Mouse (Mus musculus): ENCODE measurements around the gene Car10. TPM values are rescaled to one million over a fixed set of nuclear protein-coding genes. Genes with fewer than 3 reads are reported as not detected.
A peak's percentile ranks its signal among the peaks of the same experiment; 100 is the strongest.

The Car10 gene
- polyA plus RNA-seq, 1 experiment from 2014 or later = 0.04 TPM

DNA sequence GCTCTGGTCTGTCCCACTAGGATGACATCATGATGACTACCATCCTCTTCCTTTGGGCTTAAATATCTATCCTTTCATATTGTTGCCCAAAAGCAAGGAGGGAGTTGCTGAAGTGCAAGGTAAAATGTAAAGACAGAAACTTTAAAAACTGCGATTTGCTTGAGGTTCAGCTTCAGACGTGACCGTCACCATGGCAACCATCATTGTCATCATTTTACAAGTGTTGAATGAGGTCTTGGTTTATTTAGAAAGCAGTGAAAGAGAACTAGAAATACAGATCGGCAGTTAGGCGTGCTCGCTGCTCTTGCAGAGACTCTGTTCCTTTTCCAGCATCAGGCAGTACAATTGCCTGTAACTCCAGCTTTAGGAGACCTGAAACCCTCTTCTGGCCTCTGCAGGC, 400.1 kb downstream of the Car10 start:
- H3K27me3 ChIP-seq (replicated peaks; ENCODE audit: control insufficient read depth, insufficient read depth, low read length) = no peaks in the 10 kb centered on the region
- H3K9ac ChIP-seq (ENCODE audit: low read depth, low read length) = no peak overlapping the region
- H3K4me2 ChIP-seq (ENCODE audit: low read depth, low read length) = no peak overlapping the region
- H3K27ac ChIP-seq (ENCODE audit: low read length) = no peak overlapping the region
- no peaks in the 10 kb centered on the region for H3K9me3 ChIP-seq (ENCODE audit: control insufficient read depth, low read length)
- 70% methylated on average over 6 of the region's 6 CpGs for WGBS
- H3K4me3 ChIP-seq (ENCODE audit: low read length) = no peak overlapping the region
- no peaks in the 10 kb centered on the region for H3K36me3 ChIP-seq (ENCODE audit: control insufficient read depth, insufficient read depth, low read length)
- no peaks in the 10 kb centered on the region for H3K4me1 ChIP-seq (ENCODE audit: control insufficient read depth, insufficient read depth, low read length)
- no peak for ATAC-seq

- H3K27ac ChIP-seq (ENCODE audit: low read length) = no peak overlapping the region
- no peak overlapping the region for H3K9ac ChIP-seq (ENCODE audit: low read depth, low read length)
- no peaks in the 10 kb centered on the region for H3K4me1 ChIP-seq (ENCODE audit: control insufficient read depth, insufficient read depth, low read length)
- no peaks in the 10 kb centered on the region for H3K9me3 ChIP-seq (ENCODE audit: control insufficient read depth, low read length)
- H3K36me3 ChIP-seq (ENCODE audit: control insufficient read depth, insufficient read depth, low read length) = no peaks in the 10 kb centered on the region
- H3K4me2 ChIP-seq (ENCODE audit: low read depth, low read length) = no peak overlapping the region
- peak; percentile 64 for ATAC-seq
- WGBS = 19% methylated on average over 4 of the region's 4 CpGs
- H3K4me3 ChIP-seq (ENCODE audit: low read length) = no peak overlapping the region
- no peaks in the 10 kb centered on the region for H3K27me3 ChIP-seq (replicated peaks; ENCODE audit: control insufficient read depth, insufficient read depth, low read length)
These were observed 402.6 kb downstream of the Car10 start for GRCm38 (mm10) chr11:93500442-93500841.

DNA sequence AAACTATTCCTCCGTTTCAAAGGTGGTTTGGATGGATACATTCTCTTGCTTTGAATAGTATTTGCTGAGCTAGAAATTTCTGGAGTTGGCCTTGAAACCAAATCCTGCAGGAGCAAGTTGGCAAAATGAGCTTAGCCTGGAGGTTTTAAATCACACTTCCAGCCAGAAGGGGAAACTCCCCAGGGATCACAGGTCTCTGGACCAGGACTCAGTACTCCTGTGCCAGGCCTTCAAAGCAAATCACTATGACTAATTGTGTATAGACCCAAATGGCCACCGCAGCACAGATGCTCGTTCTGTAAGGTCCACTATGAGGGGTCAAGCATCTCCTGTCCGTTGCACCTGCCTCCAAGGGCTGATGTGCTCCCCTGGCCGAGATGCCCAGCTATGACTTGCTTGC, 403.8 kb downstream of the Car10 start:
- Histone ChIP-seq H3K27ac (ENCODE audit: low read length) (no peak overlapping the region), H3K27me3 (replicated peaks; ENCODE audit: control insufficient read depth, insufficient read depth, low read length) (no peaks in the 10 kb centered on the region), H3K4me3 (ENCODE audit: low read length) (no peak overlapping the region), H3K4me2 (ENCODE audit: low read depth, low read length) (no peak overlapping the region), H3K9ac (ENCODE audit: low read depth, low read length) (no peak overlapping the region), H3K9me3 (ENCODE audit: control insufficient read depth, low read length) (no peaks in the 10 kb centered on the region), H3K36me3 (ENCODE audit: control insufficient read depth, insufficient read depth, low read length) (no peaks in the 10 kb centered on the region), H3K4me1 (ENCODE audit: control insufficient read depth, insufficient read depth, low read length) (no peaks in the 10 kb centered on the region)
- WGBS = 76% methylated on average over 5 of the region's 5 CpGs
- no peak for ATAC-seq

DNA sequence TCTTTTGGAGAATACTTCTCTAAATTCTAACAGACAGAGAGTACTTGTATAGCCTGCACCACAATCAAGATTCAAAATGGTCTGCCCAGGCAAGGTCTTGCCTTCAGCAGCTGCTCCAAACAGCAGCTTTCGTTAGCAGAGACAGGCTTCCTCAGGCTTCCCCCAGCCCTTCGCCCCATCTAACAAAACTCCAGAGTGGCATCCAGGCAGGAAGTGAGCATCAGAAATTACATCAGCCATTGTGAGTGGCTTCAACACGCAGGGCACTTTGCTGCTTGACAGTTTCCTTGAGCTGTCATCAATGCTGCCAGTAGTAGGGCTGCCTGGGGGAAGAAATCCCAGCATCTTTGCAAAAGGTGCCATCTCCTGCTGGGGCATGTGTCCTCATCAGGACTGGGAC, 405.0 kb downstream of the Car10 start:
- no peak for ATAC-seq
- Histone ChIP-seq H3K9me3 (ENCODE audit: control insufficient read depth, low read length) (no peaks in the 10 kb centered on the region), H3K27ac (ENCODE audit: low read length) (no peak overlapping the region), H3K4me1 (ENCODE audit: control insufficient read depth, insufficient read depth, low read length) (no peaks in the 10 kb centered on the region), H3K9ac (ENCODE audit: low read depth, low read length) (no peak overlapping the region), H3K36me3 (ENCODE audit: control insufficient read depth, insufficient read depth, low read length) (no peaks in the 10 kb centered on the region), H3K4me3 (ENCODE audit: low read length) (no peak overlapping the region), H3K4me2 (ENCODE audit: low read depth, low read length) (no peak overlapping the region), H3K27me3 (replicated peaks; ENCODE audit: control insufficient read depth, insufficient read depth, low read length) (no peaks in the 10 kb centered on the region)
- WGBS = 65% methylated on average over 3 of the region's 3 CpGs

DNA sequence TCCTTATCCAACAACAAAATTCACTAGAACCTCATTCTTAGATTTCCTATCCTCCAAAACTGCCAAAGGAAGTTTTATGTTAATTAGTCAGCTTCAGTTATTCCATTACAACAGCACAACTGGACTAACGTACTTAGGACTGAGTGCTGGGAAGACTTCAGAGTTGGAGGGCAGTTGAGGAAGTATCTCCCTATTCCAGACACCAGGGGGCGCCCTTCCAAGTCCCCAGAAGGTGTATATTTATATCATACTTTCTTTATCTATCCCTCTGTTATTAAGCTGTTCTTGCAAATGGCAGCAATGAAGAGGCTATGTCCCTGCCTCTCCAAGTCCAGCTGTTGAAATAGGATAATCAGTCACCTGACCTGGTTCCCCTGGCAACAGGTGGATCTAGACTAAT, 405.6 kb downstream of the Car10 start:
- H3K4me2 ChIP-seq (ENCODE audit: low read depth, low read length) = no peak overlapping the region
- no peaks in the 10 kb centered on the region for H3K9me3 ChIP-seq (ENCODE audit: control insufficient read depth, low read length)
- ATAC-seq = no peak
- H3K27ac ChIP-seq (ENCODE audit: low read length) = no peak overlapping the region
- no peak overlapping the region for H3K4me3 ChIP-seq (ENCODE audit: low read length)
- no peaks in the 10 kb centered on the region for H3K4me1 ChIP-seq (ENCODE audit: control insufficient read depth, insufficient read depth, low read length)
- WGBS = 30% methylated on average over 2 of the region's 2 CpGs
- H3K9ac ChIP-seq (ENCODE audit: low read depth, low read length) = no peak overlapping the region
- no peaks in the 10 kb centered on the region for H3K36me3 ChIP-seq (ENCODE audit: control insufficient read depth, insufficient read depth, low read length)
- no peaks in the 10 kb centered on the region for H3K27me3 ChIP-seq (replicated peaks; ENCODE audit: control insufficient read depth, insufficient read depth, low read length)

GRCm38 (mm10) chr11:93509527-93510235, 411.9 kb downstream of the Car10 start:
- Histone ChIP-seq H3K9ac (ENCODE audit: low read depth, low read length) (no peak overlapping the region), H3K4me1 (ENCODE audit: control insufficient read depth, insufficient read depth, low read length) (no peaks in the 10 kb centered on the region), H3K9me3 (ENCODE audit: control insufficient read depth, low read length) (no peaks in the 10 kb centered on the region), H3K27me3 (replicated peaks; ENCODE audit: control insufficient read depth, insufficient read depth, low read length) (no peaks in the 10 kb centered on the region), H3K4me3 (ENCODE audit: low read length) (no peak overlapping the region), H3K4me2 (ENCODE audit: low read depth, low read length) (no peak overlapping the region), H3K27ac (ENCODE audit: low read length) (no peak overlapping the region), H3K36me3 (ENCODE audit: control insufficient read depth, insufficient read depth, low read length) (no peaks in the 10 kb centered on the region)
- WGBS = 61% methylated on average over 11 of the region's 11 CpGs
- no peak for ATAC-seq

- no peak overlapping the region for H3K4me2 ChIP-seq (ENCODE audit: low read depth, low read length)
- H3K27ac ChIP-seq (ENCODE audit: low read length) = no peak overlapping the region
- no peak overlapping the region for H3K9ac ChIP-seq (ENCODE audit: low read depth, low read length)
- H3K9me3 ChIP-seq (ENCODE audit: control insufficient read depth, low read length) = no peaks in the 10 kb centered on the region
- no peaks in the 10 kb centered on the region for H3K27me3 ChIP-seq (replicated peaks; ENCODE audit: control insufficient read depth, insufficient read depth, low read length)
- H3K4me3 ChIP-seq (ENCODE audit: low read length) = no peak overlapping the region
- no peaks in the 10 kb centered on the region for H3K36me3 ChIP-seq (ENCODE audit: control insufficient read depth, insufficient read depth, low read length)
- 82% methylated on average over 2 of the region's 2 CpGs for WGBS
- H3K4me1 ChIP-seq (ENCODE audit: control insufficient read depth, insufficient read depth, low read length) = no peaks in the 10 kb centered on the region
- no peak for ATAC-seq
These were observed 415.0 kb downstream of the Car10 start for GRCm38 (mm10) chr11:93512843-93513242.

DNA sequence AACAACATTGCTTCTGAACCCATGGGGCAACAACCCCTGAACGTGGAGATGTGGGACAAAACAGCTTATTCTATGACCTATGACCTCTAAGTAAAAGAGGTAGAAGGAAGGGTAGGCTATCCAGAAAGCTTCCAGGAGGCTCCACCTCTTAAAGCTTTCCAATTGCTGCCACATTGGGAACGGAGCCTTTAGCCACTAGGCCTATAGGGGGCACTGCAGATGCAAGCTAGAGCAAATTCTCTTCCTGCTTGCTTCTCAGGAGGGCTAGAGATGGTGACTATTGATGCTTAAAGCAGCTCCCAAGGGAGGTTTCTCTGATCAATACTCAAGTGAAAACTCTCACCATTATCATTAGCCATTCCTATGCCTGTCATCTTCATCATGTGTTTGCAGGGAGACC, 416.6 kb downstream of the Car10 start:
- H3K27me3 ChIP-seq (replicated peaks; ENCODE audit: control insufficient read depth, insufficient read depth, low read length) = no peaks in the 10 kb centered on the region
- H3K4me2 ChIP-seq (ENCODE audit: low read depth, low read length) = no peak overlapping the region
- H3K27ac ChIP-seq (ENCODE audit: low read length) = no peak overlapping the region
- no peaks in the 10 kb centered on the region for H3K4me1 ChIP-seq (ENCODE audit: control insufficient read depth, insufficient read depth, low read length)
- ATAC-seq = no peak
- 25% methylated on average over 2 of the region's 2 CpGs for WGBS
- no peak overlapping the region for H3K4me3 ChIP-seq (ENCODE audit: low read length)
- no peaks in the 10 kb centered on the region for H3K9me3 ChIP-seq (ENCODE audit: control insufficient read depth, low read length)
- H3K36me3 ChIP-seq (ENCODE audit: control insufficient read depth, insufficient read depth, low read length) = no peaks in the 10 kb centered on the region
- H3K9ac ChIP-seq (ENCODE audit: low read depth, low read length) = no peak overlapping the region

DNA sequence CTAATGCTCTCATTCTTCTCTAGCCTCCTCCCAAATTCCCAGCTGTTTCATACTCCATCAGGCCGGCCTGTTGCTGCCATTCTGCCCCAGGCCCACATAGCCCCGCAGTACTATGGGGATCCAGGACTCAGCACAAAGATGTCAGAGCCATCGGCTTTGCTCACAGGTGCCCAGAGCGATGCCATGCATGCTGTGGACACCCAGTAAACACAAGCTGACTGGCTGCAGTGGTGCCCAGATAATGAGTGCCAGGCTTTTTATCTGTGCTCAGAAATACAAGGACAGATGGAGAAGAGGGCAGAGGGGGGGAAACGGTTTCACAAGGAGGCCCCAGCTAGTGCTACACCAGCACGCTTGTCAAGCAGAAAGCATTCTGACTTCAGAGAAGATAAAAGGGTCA, 417.7 kb downstream of the Car10 start:
- Histone ChIP-seq H3K9ac (ENCODE audit: low read depth, low read length) (no peak overlapping the region), H3K9me3 (ENCODE audit: control insufficient read depth, low read length) (no peaks in the 10 kb centered on the region), H3K36me3 (ENCODE audit: control insufficient read depth, insufficient read depth, low read length) (no peaks in the 10 kb centered on the region), H3K27ac (ENCODE audit: low read length) (no peak overlapping the region), H3K4me1 (ENCODE audit: control insufficient read depth, insufficient read depth, low read length) (no peaks in the 10 kb centered on the region), H3K4me2 (ENCODE audit: low read depth, low read length) (no peak overlapping the region), H3K4me3 (ENCODE audit: low read length) (no peak overlapping the region), H3K27me3 (replicated peaks; ENCODE audit: control insufficient read depth, insufficient read depth, low read length) (no peaks in the 10 kb centered on the region)
- WGBS = 82% methylated on average over 6 of the region's 6 CpGs
- ATAC-seq = no peak

DNA sequence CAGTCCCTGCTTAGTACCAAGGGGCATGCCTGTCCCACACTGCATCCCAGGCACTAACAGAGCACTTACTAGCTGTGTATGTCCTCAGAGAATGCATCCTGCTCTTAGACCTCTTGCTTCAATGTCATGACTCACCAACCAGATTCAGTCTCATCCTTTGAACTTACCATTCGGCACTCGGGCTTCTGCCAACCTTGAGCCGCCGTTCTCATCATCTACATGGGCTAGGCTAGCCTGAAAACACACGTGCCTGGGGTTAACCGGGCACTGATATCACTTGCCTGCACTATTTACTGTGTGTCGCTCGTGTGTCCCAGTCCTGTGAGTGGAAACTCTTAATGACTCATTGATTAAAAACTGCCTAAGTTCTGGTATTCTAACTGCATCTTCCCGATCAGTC, 418.4 kb downstream of the Car10 start:
- Histone ChIP-seq H3K9me3 (ENCODE audit: control insufficient read depth, low read length) (no peaks in the 10 kb centered on the region), H3K27me3 (replicated peaks; ENCODE audit: control insufficient read depth, insufficient read depth, low read length) (no peaks in the 10 kb centered on the region), H3K9ac (ENCODE audit: low read depth, low read length) (no peak overlapping the region), H3K4me3 (ENCODE audit: low read length) (no peak overlapping the region), H3K27ac (ENCODE audit: low read length) (no peak overlapping the region), H3K4me2 (ENCODE audit: low read depth, low read length) (no peak overlapping the region), H3K4me1 (ENCODE audit: control insufficient read depth, insufficient read depth, low read length) (no peaks in the 10 kb centered on the region), H3K36me3 (ENCODE audit: control insufficient read depth, insufficient read depth, low read length) (no peaks in the 10 kb centered on the region)
- WGBS = 89% methylated on average over 9 of the region's 9 CpGs
- ATAC-seq = no peak
